Mouse (Mus musculus): ENCODE data around the gene Mki67. TPM values are rescaled to one million over a fixed set of nuclear protein-coding genes. Genes with fewer than 3 reads are reported as not detected.

Gene Mki67
- 1 to 10 TPM; 9.9 TPM for total RNA-seq (2021)
- long read RNA-seq, partial matches to known transcripts: 1 of 1 reads
- long read RNA-seq, other reads (novel, unspliced or antisense): 0 of 1 reads

GRCm38 (mm10) chr7:135715642-135716444 lies at the start of gene Mki67:
Gene Mki67, minus strand, starts transcription at chr7:135716361.
- peak in 1 of 2 experiments; percentile 20 for DNase-seq (ENCODE audit: low spot score in 2 of 2)

GRCm38 (mm10) chr7:135763311-135763710 lies 47.1 kb upstream of the Mki67 start:
- no peak for DNase-seq (ENCODE audit: low spot score in 2 of 2)

- no peak for DNase-seq (ENCODE audit: low spot score in 2 of 2)
Measured at GRCm38 (mm10) chr7:135758754-135759510, 42.8 kb upstream of the Mki67 start.

- DNase-seq (ENCODE audit: low spot score in 2 of 2): no peak
Measured at GRCm38 (mm10) chr7:135758171-135758570, 42.0 kb upstream of the Mki67 start.

- no peak for DNase-seq (ENCODE audit: low spot score in 2 of 2)
Measured at GRCm38 (mm10) chr7:135756984-135757586, 40.9 kb upstream of the Mki67 start.

- peak; percentile 23 to 36 for DNase-seq (ENCODE audit: low spot score in 2 of 2)
Measured at GRCm38 (mm10) chr7:135748986-135749385, 32.8 kb upstream of the Mki67 start.

GRCm38 (mm10) chr7:135747072-135747471 lies 30.9 kb upstream of the Mki67 start:
- DNase-seq (ENCODE audit: low spot score in 2 of 2): no peak

GRCm38 (mm10) chr7:135746528-135746927 lies 30.4 kb upstream of the Mki67 start:
- DNase-seq (ENCODE audit: low spot score in 2 of 2): no peak

- DNase-seq (ENCODE audit: low spot score in 2 of 2): peak; percentile 18 to 26
Measured at GRCm38 (mm10) chr7:135745091-135745490, 28.9 kb upstream of the Mki67 start.

- DNase-seq (ENCODE audit: low spot score in 2 of 2): no peak
Measured at GRCm38 (mm10) chr7:135740453-135740852, 24.3 kb upstream of the Mki67 start.

GRCm38 (mm10) chr7:135736581-135736886 lies 20.4 kb upstream of the Mki67 start:
- no peak for DNase-seq (ENCODE audit: low spot score in 2 of 2)

- DNase-seq (ENCODE audit: low spot score in 2 of 2): peak; percentile 86
Measured at GRCm38 (mm10) chr7:135735691-135736580, 19.8 kb upstream of the Mki67 start.

- no peak for DNase-seq (ENCODE audit: low spot score in 2 of 2)
Measured at GRCm38 (mm10) chr7:135734911-135735646, 18.9 kb upstream of the Mki67 start.

- no peak for DNase-seq (ENCODE audit: low spot score in 2 of 2)
Measured at GRCm38 (mm10) chr7:135734379-135734778, 18.2 kb upstream of the Mki67 start.

- DNase-seq (ENCODE audit: low spot score in 2 of 2): no peak
Measured at GRCm38 (mm10) chr7:135728038-135728437, 11.9 kb upstream of the Mki67 start.

- no peak for DNase-seq (ENCODE audit: low spot score in 2 of 2)
Measured at GRCm38 (mm10) chr7:135726707-135727106, 10.5 kb upstream of the Mki67 start.

GRCm38 (mm10) chr7:135723672-135724341 lies 7.6 kb upstream of the Mki67 start:
- DNase-seq (ENCODE audit: low spot score in 2 of 2): peak in 1 of 2 experiments; percentile 20

GRCm38 (mm10) chr7:135722011-135722838 lies 6.1 kb upstream of the Mki67 start:
- no peak for DNase-seq (ENCODE audit: low spot score in 2 of 2)
